In genomic region chr14:45773326-45773725, GRCm38 (mm10) we compare ENCODE assay signal across 15 mouse cellular contexts.
DNase-seq lines count a peak whose midpoint lies in the region; ATAC-seq and TF ChIP-seq lines count a peak whose summit lies in the region.
"Had no signal": no experiment of that assay in that cellular context is flagged by ENCODE, and none has a peak within 500 bp of the region (broad histone marks: within the 10 kb centered on the region; RNA-seq: fewer than 3 reads in every experiment).

No protein-coding gene starts in this region.

- no peak overlapping the region for H3K9ac ChIP-seq in heart, embryonic 13.5 days
- no peak overlapping the region for H3K9ac ChIP-seq in heart, embryonic 12.5 days
- no peak overlapping the region for H3K9ac ChIP-seq in hindbrain, postnatal 0 days (replicated peaks; ENCODE audit: low read length)
- no peak overlapping the region for H3K9ac ChIP-seq in hindbrain, embryonic 12.5 days
- H3K9ac ChIP-seq: embryonic facial prominence, embryonic 15.5 days; forebrain, embryonic 13.5 days; limb, embryonic 13.5 days; midbrain, embryonic 13.5 days; neural tube, embryonic 12.5 days had no signal

- no peaks in the 10 kb centered on the region for H3K9me3 ChIP-seq in heart, embryonic 13.5 days
- H3K9me3 ChIP-seq in heart, embryonic 12.5 days (replicated peaks): 0 out of 2 replicates have a peak, but pooled peaks cover 2% of the 10 kb centered on the region
- H3K9me3 ChIP-seq in hindbrain, postnatal 0 days (ENCODE audit: low read length): peaks cover 3% of the 10 kb centered on the region; the same call in 1 of the 2 replicates
- H3K9me3 ChIP-seq in hindbrain, embryonic 12.5 days (replicated peaks): 0 out of 2 replicates have a peak, but pooled peaks cover 3% of the 10 kb centered on the region
- H3K9me3 ChIP-seq: embryonic facial prominence, embryonic 15.5 days; forebrain, embryonic 13.5 days; limb, embryonic 13.5 days; midbrain, embryonic 13.5 days; neural tube, embryonic 12.5 days had no signal

- no peak for ATAC-seq in heart, embryonic 13.5 days (ENCODE audit: extremely low read depth, insufficient number of reproducible peaks, low FRiP score, low TSS enrichment)
- no peak for ATAC-seq in heart, embryonic 12.5 days (ENCODE audit: insufficient number of reproducible peaks, low FRiP score)
- no peak for ATAC-seq in hindbrain, postnatal 0 days
- no peak for ATAC-seq in hindbrain, embryonic 12.5 days (ENCODE audit: low FRiP score)

- H3K4me3 ChIP-seq in heart, embryonic 13.5 days: no peak overlapping the region
- no peak overlapping the region for H3K4me3 ChIP-seq in heart, embryonic 12.5 days
- no peak overlapping the region for H3K4me3 ChIP-seq in hindbrain, postnatal 0 days (ENCODE audit: low read length)
- H3K4me3 ChIP-seq in hindbrain, embryonic 12.5 days: no peak overlapping the region
- H3K4me3 ChIP-seq: midbrain, embryonic 13.5 days; neural tube, embryonic 12.5 days had no signal

- peaks cover 12% of the 10 kb centered on the region; the same call in 1 of the 2 replicates for H3K4me1 ChIP-seq in heart, embryonic 13.5 days
- H3K4me1 ChIP-seq in heart, embryonic 12.5 days (replicated peaks): no peaks in the 10 kb centered on the region
- no peaks in the 10 kb centered on the region for H3K4me1 ChIP-seq in hindbrain, postnatal 0 days (ENCODE audit: insufficient read depth, low read length)
- no peaks in the 10 kb centered on the region for H3K4me1 ChIP-seq in hindbrain, embryonic 12.5 days
- H3K4me1 ChIP-seq: forebrain, embryonic 13.5 days had no signal

- DNase-seq in cerebellum, adult 11-12 months: peak; percentile 3
- no peak for DNase-seq in cerebellum, adult 8-10 months
- no peak for DNase-seq in hindbrain, postnatal 0 days (ENCODE audit: low spot score)
- peak; percentile 26 for DNase-seq in right cerebral cortex, adult 18-20 months
- DNase-seq in right cerebral cortex, postnatal 4 days: no peak

- no peaks in the 10 kb centered on the region for H3K36me3 ChIP-seq in heart, embryonic 13.5 days
- H3K36me3 ChIP-seq in heart, embryonic 12.5 days: no peaks in the 10 kb centered on the region
- no peaks in the 10 kb centered on the region for H3K36me3 ChIP-seq in hindbrain, postnatal 0 days (ENCODE audit: insufficient read depth, low read length)
- no peaks in the 10 kb centered on the region for H3K36me3 ChIP-seq in hindbrain, embryonic 12.5 days
- H3K36me3 ChIP-seq: embryonic facial prominence, embryonic 15.5 days; limb, embryonic 13.5 days; midbrain, embryonic 13.5 days; neural tube, embryonic 12.5 days had no signal

- no peak overlapping the region for H3K27ac ChIP-seq in heart, embryonic 13.5 days (replicated peaks)
- H3K27ac ChIP-seq in heart, embryonic 12.5 days (ENCODE audit: poor library complexity, severe bottlenecking): no peak overlapping the region
- H3K27ac ChIP-seq in hindbrain, postnatal 0 days: no peak overlapping the region
- no peak overlapping the region for H3K27ac ChIP-seq in hindbrain, embryonic 12.5 days
- H3K27ac ChIP-seq: embryonic facial prominence, embryonic 15.5 days; forebrain, embryonic 13.5 days; limb, embryonic 13.5 days; macrophage; midbrain, embryonic 13.5 days; neural tube, embryonic 12.5 days had no signal

- peak overlapping the region; percentile 65 for H3K4me2 ChIP-seq in heart, embryonic 13.5 days
- H3K4me2 ChIP-seq in heart, embryonic 12.5 days: no peak overlapping the region
- peak overlapping the region; percentile 56; the same call in 1 of the 2 replicates for H3K4me2 ChIP-seq in hindbrain, postnatal 0 days (ENCODE audit: low read depth, low read length)
- no peak overlapping the region for H3K4me2 ChIP-seq in hindbrain, embryonic 12.5 days (replicated peaks)

- WGBS in heart, embryonic 13.5 days: 45% methylated on average over 7 of the region's 7 CpGs
- 54% methylated on average over 7 of the region's 7 CpGs for WGBS in heart, embryonic 12.5 days
- 25% methylated on average over 7 of the region's 7 CpGs for WGBS in hindbrain, postnatal 0 days
- 35% methylated on average over 7 of the region's 7 CpGs for WGBS in hindbrain, embryonic 12.5 days

- no peak for TF ChIP-seq CTCF in hindbrain, postnatal 0 days (IDR thresholded peaks at IDR 0.05; ENCODE audit: low read depth)

- H3K27me3 ChIP-seq in heart, embryonic 13.5 days (replicated peaks): no peaks in the 10 kb centered on the region; the same call in 1 of the 2 replicates
- H3K27me3 ChIP-seq in heart, embryonic 12.5 days (replicated peaks): no peaks in the 10 kb centered on the region
- H3K27me3 ChIP-seq in hindbrain, postnatal 0 days (ENCODE audit: insufficient read depth, low read length): no peaks in the 10 kb centered on the region
- H3K27me3 ChIP-seq in hindbrain, embryonic 12.5 days: no peaks in the 10 kb centered on the region
- H3K27me3 ChIP-seq: CH12.LX; forebrain, embryonic 13.5 days; limb, embryonic 13.5 days; midbrain, embryonic 13.5 days; neural tube, embryonic 12.5 days had no signal

Comparison
In these comparisons a context has a peak if more than half of its experiments do, and no peak if none do; other contexts are left out.
1. DNase-seq: peak in cerebellum, adult 11-12 months (single experiment) and right cerebral cortex, adult 18-20 months (single experiment); none in cerebellum, adult 8-10 months (single experiment), hindbrain, postnatal 0 days (single experiment) and right cerebral cortex, postnatal 4 days (single experiment).
2. H3K4me2 ChIP-seq: peak in heart, embryonic 13.5 days (single experiment) and hindbrain, postnatal 0 days (single experiment); none in heart, embryonic 12.5 days (single experiment) and hindbrain, embryonic 12.5 days (single experiment).